Mouse (Mus musculus) embryonic facial prominence, embryonic 13.5 days (tissue): Measurements from ENCODE around the gene Trpt1. TPM values are rescaled to one million over a fixed set of nuclear protein-coding genes. Genes with fewer than 3 reads are reported as not detected.

Source experiments
- ATAC-seq: fragments of 200-750 bp; cut with Nextera tagmentation; 2 replicates; pipeline ENCODE4 v1.8.0; 2017; ENCODE audit warnings: low read depth; ENCODE audit not compliant: insufficient number of reproducible peaks, insufficient read depth, low FRiP score, low TSS enrichment
- H3K27ac ChIP-seq: fragments of 300-500 bp; sonication (generic); 2 replicates; pipeline ENCODE4 v1.5.1; 2015; ENCODE audit warnings: moderate library complexity, mild to moderate bottlenecking, inconsistent platforms
- H3K27me3 ChIP-seq: fragments of 300-500 bp; sonication (generic); 2 replicates; pipeline ENCODE4 v1.6.1; 2015; ENCODE audit warnings: mild to moderate bottlenecking, inconsistent platforms
- H3K36me3 ChIP-seq: fragments of 300-500 bp; sonication (generic); 2 replicates; pipeline ENCODE4 v1.6.1; 2015; ENCODE audit warnings: mild to moderate bottlenecking, inconsistent platforms
- H3K4me1 ChIP-seq: fragments of 300-500 bp; sonication (generic); 2 replicates; pipeline ENCODE4 v1.6.1; 2015; ENCODE audit warnings: inconsistent platforms
- H3K4me2 ChIP-seq: fragments of 300-500 bp; sonication (generic); 2 replicates; pipeline ENCODE4 v1.6.1; 2015; ENCODE audit warnings: moderate library complexity, mild to moderate bottlenecking, inconsistent platforms
- H3K4me3 ChIP-seq: fragments of 300-500 bp; sonication (generic); 2 replicates; pipeline ENCODE4 v1.5.1; 2015; ENCODE audit warnings: mild to moderate bottlenecking, inconsistent platforms
- H3K9ac ChIP-seq: fragments of 300-500 bp; sonication (generic); 2 replicates; pipeline ENCODE4 v1.6.1; 2015; ENCODE audit warnings: mild to moderate bottlenecking, inconsistent platforms
- H3K9me3 ChIP-seq: fragments of 300-500 bp; sonication (generic); 2 replicates; pipeline ENCODE4 v1.6.1; 2016; ENCODE audit warnings: inconsistent platforms
- WGBS: fragments of 180-500 bp; shearing (Covaris S2); methylation state at CpG from one replicate; pipeline ENCODE4 v1.1.7; 2015; ENCODE audit warnings: mixed read lengths; 5-methylcytosine and 5-hydroxymethylcytosine counted together
- polyA plus RNA-seq: library from polyadenylated mRNA; unstranded; fragments of >200 nt; fragmentation: Nextera tagmentation; extraction: Ambion mirVana; gene quantifications from 2 replicates; pipeline ENCODE4 v1.2.1, GENCODE M21; 2015

The Trpt1 gene
- polyA plus RNA-seq, 1 experiment from 2014 or later, result 12.4 TPM

DNA sequence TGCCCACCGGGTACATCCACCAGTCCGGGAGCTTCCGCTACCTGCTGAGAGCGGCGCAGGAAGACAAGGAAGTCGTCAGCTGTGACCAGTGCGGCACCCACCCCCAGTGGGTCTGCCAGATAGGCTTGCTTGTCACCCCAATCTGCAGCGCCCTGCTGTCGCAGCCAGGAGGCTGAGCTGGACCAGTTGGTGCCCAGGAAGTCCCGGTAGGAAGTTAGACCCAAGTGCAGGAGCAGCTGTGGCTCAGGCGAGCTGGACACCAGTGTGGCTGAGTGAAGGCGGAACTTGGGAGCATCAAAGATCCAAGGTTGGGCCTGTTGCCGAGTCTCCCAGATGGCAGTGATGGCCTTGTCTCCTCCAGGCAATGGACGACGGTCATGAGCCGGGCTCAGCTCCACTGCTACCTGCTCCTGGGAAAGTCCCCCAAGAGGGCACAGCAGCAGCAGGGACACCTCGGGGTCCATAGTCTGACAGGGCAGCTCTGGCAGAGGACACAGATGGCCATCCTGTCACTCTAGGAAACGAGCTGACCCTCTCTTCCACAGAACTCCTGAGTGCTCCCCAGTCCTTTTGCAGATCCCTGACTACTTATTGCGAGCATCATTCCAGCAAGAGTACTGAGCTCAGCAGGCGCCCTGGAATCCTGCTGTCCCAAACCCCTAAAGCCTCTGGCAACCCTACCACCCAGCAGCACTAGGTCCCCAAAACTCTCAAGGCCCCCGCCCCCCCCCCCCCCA, 508 bp upstream of the Trpt1 start:
- no peak for ATAC-seq

GRCm38 (mm10) chr19:6997721-6998290, 1.9 kb downstream of the Trpt1 start:
- no peak overlapping the region for H3K4me3 ChIP-seq
- H3K27ac ChIP-seq, result no peak overlapping the region
- 80% methylated on average over 9 of the region's 9 CpGs for WGBS
- no peak overlapping the region for H3K4me2 ChIP-seq
- no peaks in the 10 kb centered on the region for H3K9me3 ChIP-seq
- peaks cover 32% of the 10 kb centered on the region for H3K4me1 ChIP-seq
- no peaks in the 10 kb centered on the region for H3K27me3 ChIP-seq
- H3K9ac ChIP-seq, result no peak overlapping the region
- H3K36me3 ChIP-seq, result peaks cover 28% of the 10 kb centered on the region
- ATAC-seq, result no peak

More for the DNA sequence above, 508 bp upstream of the Trpt1 start:
- H3K4me1 ChIP-seq, result peaks cover 39% of the 10 kb centered on the region
- H3K36me3 ChIP-seq, result peaks cover 27% of the 10 kb centered on the region
- H3K9ac ChIP-seq, result peak overlapping the region; percentile 83
- peak overlapping the region; percentile 81 for H3K4me2 ChIP-seq
- H3K27ac ChIP-seq, result peak overlapping the region; percentile 49; the same call in 1 of the 2 replicates
- no peaks in the 10 kb centered on the region for H3K27me3 ChIP-seq
- 49% methylated on average over 21 of the region's 21 CpGs for WGBS
- no peaks in the 10 kb centered on the region for H3K9me3 ChIP-seq
- peak overlapping the region; percentile 66 for H3K4me3 ChIP-seq

GRCm38 (mm10) chr19:6999360-7000063, 3.6 kb downstream of the Trpt1 start:
- no peak for ATAC-seq
- Histone ChIP-seq H3K36me3 (peaks cover 28% of the 10 kb centered on the region), H3K27me3 (no peaks in the 10 kb centered on the region), H3K9me3 (no peaks in the 10 kb centered on the region), H3K4me2 (no peak overlapping the region), H3K4me3 (no peak overlapping the region), H3K4me1 (peaks cover 24% of the 10 kb centered on the region), H3K9ac (no peak overlapping the region), H3K27ac (no peak overlapping the region)
- WGBS, result 92% methylated on average over 19 of the region's 19 CpGs

GRCm38 (mm10) chr19:7006892-7007593, 11.1 kb downstream of the Trpt1 start:
- no peaks in the 10 kb centered on the region for H3K9me3 ChIP-seq
- 83% methylated on average over 9 of the region's 9 CpGs for WGBS
- H3K9ac ChIP-seq, result no peak overlapping the region
- H3K36me3 ChIP-seq, result no peaks in the 10 kb centered on the region
- no peak overlapping the region for H3K4me2 ChIP-seq
- no peak for ATAC-seq
- no peaks in the 10 kb centered on the region for H3K4me1 ChIP-seq
- H3K27me3 ChIP-seq, result no peaks in the 10 kb centered on the region
- H3K27ac ChIP-seq, result no peak overlapping the region
- no peak overlapping the region for H3K4me3 ChIP-seq

GRCm38 (mm10) chr19:7012426-7012825, 16.5 kb downstream of the Trpt1 start:
- Histone ChIP-seq H3K27me3 (no peaks in the 10 kb centered on the region), H3K4me3 (no peak overlapping the region), H3K36me3 (peaks cover 12% of the 10 kb centered on the region; the same call in 1 of the 2 replicates), H3K9ac (no peak overlapping the region), H3K4me2 (no peak overlapping the region), H3K27ac (no peak overlapping the region), H3K4me1 (no peaks in the 10 kb centered on the region), H3K9me3 (no peaks in the 10 kb centered on the region)
- ATAC-seq, result no peak
- 83% methylated on average over 4 of the region's 4 CpGs for WGBS

DNA sequence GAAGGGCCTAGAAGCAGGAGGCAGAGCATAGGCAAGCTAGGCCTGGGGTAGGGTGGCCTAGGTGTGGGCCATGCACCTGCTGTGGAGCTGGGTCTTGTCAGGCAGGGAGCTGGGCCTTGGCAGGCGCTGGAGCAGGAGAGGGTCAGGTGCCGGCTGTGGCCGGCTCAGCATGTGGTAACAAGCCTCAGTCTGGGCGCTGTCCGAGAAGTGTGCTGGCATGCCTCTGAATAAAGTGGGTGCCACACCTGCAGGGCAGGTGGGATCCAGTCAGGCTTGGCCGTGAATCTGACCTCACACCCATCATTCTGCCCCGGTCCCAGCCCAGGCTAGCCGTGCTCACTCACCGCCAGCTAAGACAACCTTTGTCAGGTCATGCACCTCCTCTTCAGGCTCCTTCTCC, 18.1 kb downstream of the Trpt1 start:
- H3K9ac ChIP-seq, result no peak overlapping the region
- H3K4me3 ChIP-seq, result no peak overlapping the region
- no peak for ATAC-seq
- H3K4me2 ChIP-seq, result no peak overlapping the region
- no peaks in the 10 kb centered on the region for H3K9me3 ChIP-seq
- WGBS, result 83% methylated on average over 9 of the region's 9 CpGs
- no peaks in the 10 kb centered on the region for H3K4me1 ChIP-seq
- peaks cover 22% of the 10 kb centered on the region for H3K36me3 ChIP-seq
- H3K27ac ChIP-seq, result no peak overlapping the region
- no peaks in the 10 kb centered on the region for H3K27me3 ChIP-seq

DNA sequence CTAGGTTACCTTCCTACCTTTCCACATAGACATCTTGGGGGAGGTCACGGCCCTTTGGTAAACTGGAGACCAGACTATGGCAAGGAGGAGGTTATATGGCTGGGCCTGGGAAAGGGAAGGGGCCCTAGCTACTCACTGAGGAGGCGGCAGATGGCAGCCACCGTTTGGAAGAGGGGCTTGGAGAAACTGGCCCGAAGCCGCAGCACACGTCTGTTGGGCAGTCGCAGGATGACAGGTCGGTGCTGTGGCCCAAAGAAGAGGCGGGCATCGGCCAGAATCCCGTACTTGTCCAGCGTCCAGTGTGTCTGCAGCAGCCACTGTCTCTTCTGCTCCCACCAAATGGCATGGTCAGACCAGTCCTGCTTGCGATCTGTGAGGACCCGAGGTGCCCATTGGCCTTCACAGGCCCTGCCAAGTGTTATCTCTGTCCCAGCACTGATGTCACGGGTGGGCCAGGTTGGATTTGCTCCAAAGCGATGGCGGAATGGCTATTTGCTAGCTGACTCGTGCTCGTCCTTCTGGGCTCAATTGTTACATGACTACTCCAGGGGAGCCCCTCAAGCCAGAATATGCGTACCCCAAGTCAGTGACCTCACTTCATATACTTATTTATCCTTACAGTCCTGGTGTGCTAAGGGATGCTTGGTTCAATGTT, 18.7 kb downstream of the Trpt1 start:
- no peak for ATAC-seq
- no peak overlapping the region for H3K4me3 ChIP-seq
- H3K9ac ChIP-seq, result no peak overlapping the region
- H3K36me3 ChIP-seq, result peaks cover 29% of the 10 kb centered on the region
- no peaks in the 10 kb centered on the region for H3K4me1 ChIP-seq
- H3K4me2 ChIP-seq, result no peak overlapping the region
- H3K9me3 ChIP-seq, result no peaks in the 10 kb centered on the region
- 88% methylated on average over 20 of the region's 20 CpGs for WGBS
- H3K27me3 ChIP-seq, result no peaks in the 10 kb centered on the region
- H3K27ac ChIP-seq, result no peak overlapping the region

GRCm38 (mm10) chr19:7017541-7018457, 21.9 kb downstream of the Trpt1 start:
- Histone ChIP-seq H3K36me3 (peaks cover 61% of the 10 kb centered on the region), H3K4me1 (no peaks in the 10 kb centered on the region), H3K9me3 (no peaks in the 10 kb centered on the region), H3K27me3 (no peaks in the 10 kb centered on the region), H3K4me3 (no peak overlapping the region), H3K27ac (no peak overlapping the region; the same call in 1 of the 2 replicates), H3K4me2 (no peak overlapping the region), H3K9ac (0 out of 2 replicates have a peak overlapping the region, but pooled peaks have one; percentile 16)
- ATAC-seq, result no peak
- 79% methylated on average over 12 of the region's 12 CpGs for WGBS

GRCm38 (mm10) chr19:7018546-7018945, 22.6 kb downstream of the Trpt1 start:
- no peak overlapping the region; the same call in 1 of the 2 replicates for H3K27ac ChIP-seq
- H3K4me3 ChIP-seq, result no peak overlapping the region
- WGBS, result 87% methylated on average over 11 of the region's 11 CpGs
- H3K36me3 ChIP-seq, result peaks cover 68% of the 10 kb centered on the region
- no peaks in the 10 kb centered on the region for H3K4me1 ChIP-seq
- ATAC-seq, result no peak
- 0 out of 2 replicates have a peak overlapping the region, but pooled peaks have one; percentile 16 for H3K9ac ChIP-seq
- H3K9me3 ChIP-seq, result no peaks in the 10 kb centered on the region
- H3K4me2 ChIP-seq, result no peak overlapping the region
- no peaks in the 10 kb centered on the region for H3K27me3 ChIP-seq

GRCm38 (mm10) chr19:7019191-7019590, 23.3 kb downstream of the Trpt1 start, which contains the start of gene Fermt3:
Gene Fermt3 (minus strand): TSS chr19:7019469.
- H3K4me3 ChIP-seq, result no peak within 1 kb of the TSS
- no peaks in the 10 kb centered on the region for H3K27me3 ChIP-seq
- no peak for ATAC-seq
- H3K4me2 ChIP-seq, result no peak within 1 kb of the TSS
- 80% methylated on average over 5 of the region's 5 CpGs for WGBS
- H3K27ac ChIP-seq, result peak within 1 kb of the TSS; percentile 7; the same call in 1 of the 2 replicates
- 0 out of 2 replicates have a peak within 1 kb of the TSS, but pooled peaks have one; percentile 16 for H3K9ac ChIP-seq
- H3K4me1 ChIP-seq, result no peaks in the 10 kb centered on the region
- H3K36me3 ChIP-seq, result peaks cover 68% of the 10 kb centered on the region
- no peaks in the 10 kb centered on the region for H3K9me3 ChIP-seq
